Mouse (Mus musculus): ENCODE measurements around the gene Nkx2-5.

The Nkx2-5 gene

DNA sequence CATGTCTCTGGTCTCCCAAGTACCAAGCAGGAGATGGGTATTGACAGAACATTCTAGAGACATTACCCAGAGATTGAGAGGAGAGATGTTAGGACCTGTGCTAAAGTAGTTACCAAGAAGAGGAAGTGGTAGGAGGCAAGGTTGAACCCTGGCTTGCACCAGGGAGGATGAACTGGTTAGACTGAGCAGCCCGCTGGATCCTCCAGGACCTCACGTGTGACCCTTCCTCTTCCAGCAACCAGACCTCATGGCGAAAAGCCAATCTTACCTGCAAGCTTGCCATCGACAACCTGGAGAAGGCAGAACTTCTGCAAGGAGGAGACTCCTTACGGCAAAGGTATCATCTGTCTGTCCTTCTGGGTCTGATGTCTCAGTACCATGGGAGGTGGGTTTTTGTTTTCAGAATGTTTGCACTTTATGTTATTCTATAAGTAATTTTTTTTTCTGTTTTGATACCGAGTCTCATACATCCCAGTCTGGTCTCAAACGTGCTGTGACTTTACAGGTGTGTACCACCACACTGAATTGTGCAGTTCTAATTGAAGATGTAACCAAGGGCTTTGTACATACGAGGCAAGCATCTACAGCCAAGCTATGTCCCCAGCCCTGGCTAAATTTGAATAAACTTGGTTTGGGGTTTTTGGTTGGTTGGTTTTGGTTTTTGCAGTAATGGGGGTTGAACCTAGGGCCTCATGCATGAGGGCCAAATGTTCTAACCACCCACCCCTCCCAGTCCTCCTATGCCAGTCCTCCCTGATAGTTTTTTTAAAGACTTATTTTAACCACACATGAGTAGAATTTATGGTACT is 55.1 kb downstream of the Nkx2-5 start:
- peak; percentile 74 to 78 for DNase-seq (ENCODE audit: low spot score in 2 of 2)

- DNase-seq (ENCODE audit: low spot score in 2 of 2) = no peak
Observed at GRCm38 (mm10) chr17:26788986-26789385, 55.8 kb downstream of the Nkx2-5 start.

All from spleen, postnatal 36 days (tissue).